Mouse (Mus musculus): ENCODE results near the gene Ap4e1.

GRCm38 (mm10) chr2:127074116-127074515 lies 65.6 kb downstream of the Ap4e1 start:
- TF ChIP-seq CTCF (IDR thresholded peaks at IDR 0.05; ENCODE audit: control insufficient read depth, insufficient read depth, low read length): no peak
- TF ChIP-seq POLR2A (IDR thresholded peaks at IDR 0.05; ENCODE audit: borderline replicate concordance, control insufficient read depth, low read depth, low read length): no peak

Measured in bone marrow, adult 2 months (tissue).